ENCODE assay signal across 8 mouse cellular contexts in genomic region chr11:50931451-50931866, GRCm38 (mm10). TPM values are rescaled to one million over a fixed set of nuclear protein-coding genes. Genes with fewer than 3 reads are reported as not detected.
DNase-seq lines count a peak whose midpoint lies in the region; ATAC-seq lines count a peak whose summit lies in the region.

Gene Zfp354b, minus strand, starts transcription at chr11:50931633.

- peak; percentile 48 for DNase-seq in CD4-positive, CD25-positive, alpha-beta regulatory T cell, adult 2 months (ENCODE audit: low read depth, low spot score)
- DNase-seq in forebrain, embryonic 11.5 days (ENCODE audit: low spot score) = peak; percentile 93
- DNase-seq in kidney, postnatal 14 days = peak; percentile 92
- peak; percentile 80 for DNase-seq in liver, embryonic 11.5 days (ENCODE audit: low spot score)
- DNase-seq in naive thymus-derived CD4-positive, alpha-beta T cell, adult 2 months (ENCODE audit: low read depth) = peak; percentile 35

- peak within 1 kb of the TSS; percentile 57 for H3K4me3 ChIP-seq in forebrain, embryonic 11.5 days (ENCODE audit: low read depth, low read length)
- peak within 1 kb of the TSS; percentile 86 for H3K4me3 ChIP-seq in heart, embryonic 15.5 days
- peak within 1 kb of the TSS; percentile 70 for H3K4me3 ChIP-seq in liver, embryonic 11.5 days (ENCODE audit: low read depth, low read length)
- peak within 1 kb of the TSS; percentile 54 for H3K4me3 ChIP-seq in stomach, embryonic 14.5 days (ENCODE audit: low read depth, low read length)

- under 1% methylated on average over 18 of the region's 18 CpGs for WGBS in forebrain, embryonic 11.5 days
- WGBS in heart, embryonic 15.5 days = 2% methylated on average over 18 of the region's 18 CpGs
- 0% methylated on average over 18 of the region's 18 CpGs for WGBS in liver, embryonic 11.5 days
- WGBS in stomach, embryonic 14.5 days = under 1% methylated on average over 18 of the region's 18 CpGs

- H3K9ac ChIP-seq in forebrain, embryonic 11.5 days (ENCODE audit: low read length) = peak within 1 kb of the TSS; percentile 64
- peak within 1 kb of the TSS; percentile 76 for H3K9ac ChIP-seq in heart, embryonic 15.5 days
- peak within 1 kb of the TSS; percentile 64 for H3K9ac ChIP-seq in liver, embryonic 11.5 days (ENCODE audit: low read depth, low read length)
- H3K9ac ChIP-seq in stomach, embryonic 14.5 days (replicated peaks; ENCODE audit: low read depth, low read length) = peak within 1 kb of the TSS; percentile 47

- no peaks in the 10 kb centered on the region for H3K36me3 ChIP-seq in forebrain, embryonic 11.5 days (ENCODE audit: control insufficient read depth, insufficient read depth, low read length)
- no peaks in the 10 kb centered on the region for H3K36me3 ChIP-seq in heart, embryonic 15.5 days
- H3K36me3 ChIP-seq in liver, embryonic 11.5 days (ENCODE audit: control insufficient read depth, insufficient read depth, low read length) = no peaks in the 10 kb centered on the region
- no peaks in the 10 kb centered on the region for H3K36me3 ChIP-seq in stomach, embryonic 14.5 days (ENCODE audit: control insufficient read depth, insufficient read depth, low read length)

- peak within 1 kb of the TSS; percentile 93 for H3K4me2 ChIP-seq in forebrain, embryonic 11.5 days (ENCODE audit: low read depth, low read length, severe bottlenecking)
- peak within 1 kb of the TSS; percentile 94 for H3K4me2 ChIP-seq in heart, embryonic 15.5 days
- peak within 1 kb of the TSS; percentile 98 for H3K4me2 ChIP-seq in liver, embryonic 11.5 days
- peak within 1 kb of the TSS; percentile 97 for H3K4me2 ChIP-seq in stomach, embryonic 14.5 days (replicated peaks; ENCODE audit: low read depth, low read length)

- peaks cover 5% of the 10 kb centered on the region for H3K4me1 ChIP-seq in forebrain, embryonic 11.5 days (replicated peaks; ENCODE audit: control insufficient read depth, insufficient read depth, low read length)
- peaks cover 9% of the 10 kb centered on the region; the same call in 1 of the 2 replicates for H3K4me1 ChIP-seq in heart, embryonic 15.5 days (replicated peaks)
- H3K4me1 ChIP-seq in liver, embryonic 11.5 days (replicated peaks; ENCODE audit: control insufficient read depth, insufficient read depth, low read length) = peaks cover 6% of the 10 kb centered on the region; the same call in 1 of the 2 replicates
- H3K4me1 ChIP-seq in stomach, embryonic 14.5 days (ENCODE audit: control insufficient read depth, insufficient read depth, low read length) = no peaks in the 10 kb centered on the region

- H3K27me3 ChIP-seq in forebrain, embryonic 11.5 days (ENCODE audit: control insufficient read depth, insufficient read depth, low read length) = peaks cover 5% of the 10 kb centered on the region; the same call in 1 of the 2 replicates
- H3K27me3 ChIP-seq in heart, embryonic 15.5 days = 0 out of 2 replicates have a peak, but pooled peaks cover 2% of the 10 kb centered on the region
- peaks cover 8% of the 10 kb centered on the region for H3K27me3 ChIP-seq in liver, embryonic 11.5 days (replicated peaks; ENCODE audit: control insufficient read depth, insufficient read depth, low read length)
- no peaks in the 10 kb centered on the region for H3K27me3 ChIP-seq in stomach, embryonic 14.5 days (ENCODE audit: control insufficient read depth, insufficient read depth, low read length)

- no peaks in the 10 kb centered on the region for H3K9me3 ChIP-seq in forebrain, embryonic 11.5 days (ENCODE audit: control insufficient read depth, low read length)
- H3K9me3 ChIP-seq in heart, embryonic 15.5 days (replicated peaks) = no peaks in the 10 kb centered on the region
- no peaks in the 10 kb centered on the region for H3K9me3 ChIP-seq in liver, embryonic 11.5 days (ENCODE audit: control insufficient read depth, low read length)
- no peaks in the 10 kb centered on the region for H3K9me3 ChIP-seq in stomach, embryonic 14.5 days (ENCODE audit: control insufficient read depth, low read depth, low read length)

- H3K27ac ChIP-seq in forebrain, embryonic 11.5 days (ENCODE audit: low read depth, low read length) = no peak within 1 kb of the TSS; the same call in 1 of the 2 replicates
- peak within 1 kb of the TSS; percentile 57 for H3K27ac ChIP-seq in heart, embryonic 15.5 days
- H3K27ac ChIP-seq in liver, embryonic 11.5 days (ENCODE audit: low read depth, low read length) = no peak within 1 kb of the TSS
- H3K27ac ChIP-seq in stomach, embryonic 14.5 days (ENCODE audit: low read length) = no peak within 1 kb of the TSS

- ATAC-seq in CD4-positive, CD25-positive, alpha-beta regulatory T cell, adult 4 months = no peak
- peak; percentile 97 for ATAC-seq in forebrain, embryonic 11.5 days (replicated peaks; ENCODE audit: low FRiP score)
- ATAC-seq in heart, embryonic 15.5 days (replicated peaks; ENCODE audit: insufficient number of reproducible peaks, insufficient read depth, low FRiP score, low read depth) = peak; percentile 89
- ATAC-seq in liver, embryonic 11.5 days (replicated peaks; ENCODE audit: low FRiP score) = peak; percentile 89
- ATAC-seq in stomach, embryonic 14.5 days (ENCODE audit: insufficient number of reproducible peaks, insufficient read depth, low FRiP score, low read depth) = peak; percentile 94

RNA-seq across cellular contexts. Expression of gene Zfp354b, which starts in this region (rescaled TPM):
- polyA plus RNA-seq in CD4-positive, CD25-positive, alpha-beta regulatory T cell, adult 4 months (2017; shearing (Covaris generic)) = not detected
- 1.0 and 1.9 TPM in 2 replicates for polyA plus RNA-seq in forebrain, embryonic 11.5 days (2014; fragmentation: Nextera tagmentation; extraction: Ambion mirVana)
- polyA plus RNA-seq in heart, embryonic 15.5 days (2015; fragmentation: Nextera tagmentation; extraction: Ambion mirVana) = 0.87 and 1.0 TPM in 2 replicates
- polyA plus RNA-seq in liver, embryonic 11.5 days (2014; fragmentation: Nextera tagmentation; extraction: Ambion mirVana) = 0.47 and 0.51 TPM in 2 replicates
- 2.3 and 2.9 TPM in 2 replicates for polyA plus RNA-seq in stomach, embryonic 14.5 days (2014; fragmentation: Nextera tagmentation; extraction: Ambion mirVana)

Comparison
In these comparisons a context has a peak if more than half of its experiments do, and no peak if none do; other contexts are left out.
1. Peak in DNase-seq, ATAC-seq, H3K4me3 ChIP-seq, H3K9ac ChIP-seq and H3K4me2 ChIP-seq in liver, embryonic 11.5 days; RNA of the gene not detected or under 1 TPM.
2. DNase-seq: peak in every context shown above with its lines; median percentile 93 in forebrain, embryonic 11.5 days; 92 in kidney, postnatal 14 days; 80 in liver, embryonic 11.5 days; 48 in CD4-positive, CD25-positive, alpha-beta regulatory T cell, adult 2 months; 35 in naive thymus-derived CD4-positive, alpha-beta T cell, adult 2 months.